Mouse (Mus musculus): ENCODE results near the gene Cyren.

The Cyren gene

GRCm38 (mm10) chr6:34877509-34878321, at the start of gene Cyren:
Gene Cyren (minus strand): TSS chr6:34878060.
- in situ Hi-C loops (cut with MboI, MseI): no loop called here

- in situ Hi-C loops (cut with MboI, MseI): no loop called here
Observed at GRCm38 (mm10) chr6:34927594-34927993, 49.7 kb upstream of the Cyren start.

GRCm38 (mm10) chr6:34927156-34927555, 49.3 kb upstream of the Cyren start:
- in situ Hi-C loops (cut with MboI, MseI): no loop called here

- in situ Hi-C loops (cut with MboI, MseI): no loop called here
Observed at GRCm38 (mm10) chr6:34921941-34922340, 44.1 kb upstream of the Cyren start.

GRCm38 (mm10) chr6:34920631-34921030, 42.8 kb upstream of the Cyren start:
- in situ Hi-C loops (cut with MboI, MseI): no loop called here

GRCm38 (mm10) chr6:34919956-34920355, 42.1 kb upstream of the Cyren start, which contains the start of gene Stra8:
Gene Stra8 (plus strand): TSS chr6:34920163.
- in situ Hi-C loops (cut with MboI, MseI): loop anchor here (10.0 kb wide), 1 partner anchor 405 kb away; no protein-coding TSS in a partner anchor

- in situ Hi-C loops (cut with MboI, MseI): loop anchor here (10.0 kb wide), 1 partner anchor 404 kb away; no protein-coding TSS in a partner anchor
Observed at GRCm38 (mm10) chr6:34919146-34919545, 41.3 kb upstream of the Cyren start.

GRCm38 (mm10) chr6:34914462-34914861, 36.6 kb upstream of the Cyren start:
- in situ Hi-C loops (cut with MboI, MseI): loop anchor here (10.0 kb wide), 1 partner anchor 400 kb away; no protein-coding TSS in a partner anchor

GRCm38 (mm10) chr6:34913341-34914040, 35.6 kb upstream of the Cyren start:
- in situ Hi-C loops (cut with MboI, MseI): loop anchor here (10.0 kb wide), 1 partner anchor 399 kb away; no protein-coding TSS in a partner anchor

GRCm38 (mm10) chr6:34910371-34911219, 32.7 kb upstream of the Cyren start, which contains the start of gene Wdr91:
Gene Wdr91 (minus strand): TSS chr6:34910876.
- in situ Hi-C loops (cut with MboI, MseI): loop anchor here (10.0 kb wide), 1 partner anchor 396 kb away; no protein-coding TSS in a partner anchor

- in situ Hi-C loops (cut with MboI, MseI): loop anchor here (10.0 kb wide), 1 partner anchor 395 kb away; no protein-coding TSS in a partner anchor
Observed at GRCm38 (mm10) chr6:34909631-34910345, 31.9 kb upstream of the Cyren start.

- in situ Hi-C loops (cut with MboI, MseI): no loop called here
Observed at GRCm38 (mm10) chr6:34907696-34908260, 29.9 kb upstream of the Cyren start.

GRCm38 (mm10) chr6:34907121-34907614, 29.3 kb upstream of the Cyren start:
- in situ Hi-C loops (cut with MboI, MseI): no loop called here

- in situ Hi-C loops (cut with MboI, MseI): no loop called here
Observed at GRCm38 (mm10) chr6:34906661-34907060, 28.8 kb upstream of the Cyren start.

GRCm38 (mm10) chr6:34906125-34906524, 28.3 kb upstream of the Cyren start:
- in situ Hi-C loops (cut with MboI, MseI): no loop called here

GRCm38 (mm10) chr6:34904361-34904760, 26.5 kb upstream of the Cyren start:
- in situ Hi-C loops (cut with MboI, MseI): no loop called here

GRCm38 (mm10) chr6:34903851-34904250, 26.0 kb upstream of the Cyren start:
- in situ Hi-C loops (cut with MboI, MseI): no loop called here

GRCm38 (mm10) chr6:34903441-34903840, 25.6 kb upstream of the Cyren start:
- in situ Hi-C loops (cut with MboI, MseI): no loop called here

- in situ Hi-C loops (cut with MboI, MseI): no loop called here
Observed at GRCm38 (mm10) chr6:34902578-34902977, 24.7 kb upstream of the Cyren start.

- in situ Hi-C loops (cut with MboI, MseI): no loop called here
Observed at GRCm38 (mm10) chr6:34901911-34902444, 24.1 kb upstream of the Cyren start.

Data from regulatory T cell (primary cell).